Mouse (Mus musculus) neural tube, embryonic 12.5 days (tissue): Measurements from ENCODE around the gene Tmem33. TPM values are rescaled to one million over a fixed set of nuclear protein-coding genes. Genes with fewer than 3 reads are reported as not detected.

Source experiments
- ATAC-seq: fragments of 200-750 bp; cut with Nextera tagmentation; 2 replicates; pipeline ENCODE4 v1.8.0; 2017; ENCODE audit warnings: low read depth, mild to moderate bottlenecking, moderate TSS enrichment, moderate library complexity; ENCODE audit not compliant: low FRiP score
- H3K27ac ChIP-seq: fragments of 300-500 bp; sonication (generic); 2 replicates; pipeline ENCODE4 v1.5.1; 2016
- H3K27me3 ChIP-seq: fragments of 300-500 bp; sonication (generic); replicated peaks from 2 replicates; pipeline ENCODE4 v1.6.1; 2016; ENCODE audit warnings: mild to moderate bottlenecking
- H3K36me3 ChIP-seq: fragments of 300-500 bp; sonication (generic); 2 replicates; pipeline ENCODE4 v1.6.1; 2016; ENCODE audit warnings: mild to moderate bottlenecking
- H3K4me1 ChIP-seq: fragments of 300-500 bp; sonication (generic); 2 replicates; pipeline ENCODE4 v1.6.1; 2016
- H3K4me2 ChIP-seq: fragments of 300-500 bp; sonication (generic); replicated peaks from 2 replicates; pipeline ENCODE4 v1.6.1; 2016; ENCODE audit warnings: mild to moderate bottlenecking
- H3K4me3 ChIP-seq: fragments of 300-500 bp; sonication (generic); 2 replicates; pipeline ENCODE4 v1.5.1; 2016
- H3K9ac ChIP-seq: fragments of 300-500 bp; sonication (generic); 2 replicates; pipeline ENCODE4 v1.6.1; 2016; ENCODE audit warnings: mild to moderate bottlenecking
- H3K9me3 ChIP-seq: fragments of 300-500 bp; sonication (generic); 2 replicates; pipeline ENCODE4 v1.6.1; 2016; ENCODE audit warnings: mild to moderate bottlenecking
- WGBS: fragments of 180-500 bp; shearing (Covaris S2); methylation state at CpG from one replicate; pipeline ENCODE4 v1.1.7; 2016; 5-methylcytosine and 5-hydroxymethylcytosine counted together
- polyA plus RNA-seq: library from polyadenylated mRNA; unstranded; fragments of >200 nt; fragmentation: Nextera tagmentation; extraction: Ambion mirVana; gene quantifications from 2 replicates; pipeline ENCODE4 v1.2.1, GENCODE M21; 2016

The Tmem33 gene
- polyA plus RNA-seq, 1 experiment from 2014 or later, result 94.6 TPM

DNA sequence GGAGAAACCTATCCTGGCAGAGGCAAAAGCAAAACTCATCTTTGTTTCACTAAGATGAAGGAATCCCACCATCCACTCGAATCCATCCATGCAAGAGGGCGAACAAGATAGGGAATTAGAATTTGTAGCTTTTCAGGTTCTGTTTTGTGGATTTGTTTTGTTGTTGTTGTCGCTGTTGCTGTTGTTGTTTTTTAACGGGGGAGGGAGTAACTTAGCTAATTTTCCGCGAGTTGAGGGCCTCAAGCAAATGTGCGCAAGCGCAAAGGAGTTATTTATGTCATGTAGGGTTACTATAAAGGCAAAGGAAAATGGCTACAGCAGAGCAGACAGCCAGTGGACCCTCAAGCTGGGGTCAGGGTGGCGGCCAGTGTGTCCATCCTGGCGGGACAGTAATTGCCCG, 33.1 kb upstream of the Tmem33 start:
- H3K9me3 ChIP-seq, result peaks cover 4% of the 10 kb centered on the region; the same call in 1 of the 2 replicates
- H3K27me3 ChIP-seq, result peaks cover 93% of the 10 kb centered on the region
- H3K4me1 ChIP-seq, result peaks cover 28% of the 10 kb centered on the region
- no peak for ATAC-seq
- WGBS, result 4% methylated on average over 11 of the region's 11 CpGs
- no peak overlapping the region for H3K4me2 ChIP-seq
- no peak overlapping the region for H3K4me3 ChIP-seq
- H3K27ac ChIP-seq, result no peak overlapping the region
- no peak overlapping the region for H3K9ac ChIP-seq
- H3K36me3 ChIP-seq, result no peaks in the 10 kb centered on the region

DNA sequence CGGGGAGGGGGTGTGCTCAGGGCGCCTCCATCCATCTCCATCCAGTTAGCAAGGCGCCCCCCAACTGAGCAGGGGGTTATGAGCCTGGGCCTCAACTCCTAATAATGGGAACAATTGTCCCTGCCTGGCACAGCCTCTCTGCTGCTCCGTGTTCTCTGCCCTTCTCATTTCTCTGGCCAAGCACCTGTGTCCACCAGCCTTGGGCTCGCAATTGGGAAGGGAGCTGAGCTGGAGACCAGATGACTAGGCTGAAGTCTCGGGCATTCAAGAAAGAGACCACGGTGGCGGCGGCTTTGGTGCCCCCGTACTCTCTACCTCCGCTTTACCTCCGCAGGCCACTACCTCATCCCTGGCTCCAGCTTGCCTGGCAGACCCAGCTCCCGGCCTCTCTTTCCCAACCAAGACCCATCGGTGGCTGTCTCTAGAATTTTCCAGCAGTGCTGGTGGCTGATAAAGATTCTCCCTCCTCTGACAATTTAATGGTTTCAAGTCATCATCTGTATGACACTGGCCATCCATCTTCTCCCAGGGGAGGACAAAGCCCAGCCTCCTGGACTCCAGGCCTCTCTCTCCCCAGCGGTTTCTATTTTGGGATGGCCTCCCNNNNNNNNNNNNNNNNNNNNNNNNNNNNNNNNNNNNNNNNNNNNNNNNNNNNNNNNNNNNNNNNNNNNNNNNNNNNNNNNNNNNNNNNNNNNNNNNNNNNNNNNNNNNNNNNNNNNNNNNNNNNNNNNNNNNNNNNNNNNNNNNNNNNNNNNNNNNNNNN, 32.5 kb upstream of the Tmem33 start:
- Histone ChIP-seq H3K27me3 (peaks cover 95% of the 10 kb centered on the region), H3K4me2 (0 out of 2 replicates have a peak overlapping the region, but pooled peaks have one; percentile 16), H3K9me3 (peaks cover 4% of the 10 kb centered on the region; the same call in 1 of the 2 replicates), H3K27ac (no peak overlapping the region), H3K36me3 (no peaks in the 10 kb centered on the region), H3K9ac (no peak overlapping the region), H3K4me3 (no peak overlapping the region), H3K4me1 (peaks cover 23% of the 10 kb centered on the region)
- WGBS, result under 1% methylated on average over 15 of the region's 15 CpGs
- ATAC-seq, result no peak; the same call in 1 of the 2 replicates

DNA sequence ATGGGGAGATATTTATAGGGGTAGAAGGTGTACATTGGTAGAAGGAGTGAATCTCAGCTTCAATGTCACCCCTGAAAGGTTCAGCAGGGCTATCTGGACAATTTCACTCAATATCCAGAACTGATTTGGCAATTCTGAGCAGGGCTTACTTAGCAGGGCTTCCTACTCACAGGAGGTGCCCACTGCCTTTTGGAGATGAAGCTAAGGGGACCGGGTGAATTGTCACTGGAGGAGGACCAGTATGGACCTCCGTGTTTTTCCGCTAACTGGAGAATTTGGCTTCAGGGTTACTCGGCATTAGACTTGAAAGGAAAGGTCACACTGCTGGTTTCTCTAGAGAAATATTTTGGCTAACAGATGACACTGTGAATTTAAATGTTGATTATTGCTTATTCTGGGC, 25.7 kb upstream of the Tmem33 start:
- Histone ChIP-seq H3K4me2 (no peak overlapping the region), H3K9me3 (no peaks in the 10 kb centered on the region), H3K27me3 (peaks cover 66% of the 10 kb centered on the region), H3K4me1 (peaks cover 12% of the 10 kb centered on the region), H3K36me3 (no peaks in the 10 kb centered on the region), H3K27ac (no peak overlapping the region), H3K9ac (no peak overlapping the region), H3K4me3 (no peak overlapping the region)
- ATAC-seq, result no peak
- 33% methylated on average over 4 of the region's 4 CpGs for WGBS

DNA sequence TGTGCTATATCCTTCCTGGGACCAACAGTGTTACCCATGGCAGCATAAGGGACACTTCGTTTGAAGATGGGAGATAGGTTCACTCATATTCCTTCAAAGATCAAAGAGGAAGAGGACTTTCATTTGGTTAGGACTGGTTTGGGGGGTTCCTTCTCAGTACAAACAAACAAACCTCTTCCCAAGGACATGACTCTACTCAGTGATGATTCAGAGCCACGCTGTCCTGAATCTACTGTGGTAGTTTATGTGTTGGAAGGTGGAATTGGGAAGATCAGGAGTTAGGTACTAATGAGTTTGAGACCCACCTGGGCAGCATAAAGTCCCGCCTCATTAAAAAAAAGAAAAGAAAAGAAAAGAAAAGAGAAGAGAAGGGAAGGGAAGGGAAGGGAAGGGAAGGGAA, 24.9 kb upstream of the Tmem33 start:
- 62% methylated on average over 3 of the region's 3 CpGs for WGBS
- no peak for ATAC-seq
- H3K27me3 ChIP-seq, result peaks cover 59% of the 10 kb centered on the region
- no peak overlapping the region for H3K9ac ChIP-seq
- H3K27ac ChIP-seq, result no peak overlapping the region
- H3K9me3 ChIP-seq, result no peaks in the 10 kb centered on the region
- H3K4me2 ChIP-seq, result no peak overlapping the region
- H3K4me1 ChIP-seq, result peaks cover 8% of the 10 kb centered on the region
- H3K36me3 ChIP-seq, result no peaks in the 10 kb centered on the region
- H3K4me3 ChIP-seq, result no peak overlapping the region

DNA sequence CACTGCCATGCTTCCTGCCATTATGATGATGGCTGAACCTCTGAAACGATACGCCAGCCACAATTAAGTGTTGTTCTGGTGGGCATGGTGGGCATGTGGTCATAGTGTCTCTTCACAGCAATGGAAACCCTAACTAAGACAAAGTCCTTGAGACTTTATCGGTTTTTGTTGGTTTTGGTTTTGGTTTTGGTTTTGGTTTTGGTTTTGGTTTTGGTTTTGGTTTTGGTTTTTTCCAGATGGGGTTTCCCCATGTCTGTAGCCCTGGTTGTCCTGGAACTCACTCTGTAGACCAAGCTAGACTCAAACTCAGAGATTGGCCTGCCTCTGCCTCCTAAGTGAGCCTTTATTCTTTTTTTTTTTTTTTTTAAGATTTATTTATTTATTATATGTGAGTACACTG, 23.8 kb upstream of the Tmem33 start:
- no peak overlapping the region for H3K4me2 ChIP-seq
- no peak overlapping the region for H3K4me3 ChIP-seq
- H3K9ac ChIP-seq, result no peak overlapping the region
- 90% methylated on average over 3 of the region's 3 CpGs for whole genome bisulfite sequencing
- no peak overlapping the region for H3K27ac ChIP-seq
- no peaks in the 10 kb centered on the region for H3K36me3 ChIP-seq
- ATAC-seq, result no peak
- no peaks in the 10 kb centered on the region for H3K9me3 ChIP-seq
- peaks cover 47% of the 10 kb centered on the region for H3K27me3 ChIP-seq
- H3K4me1 ChIP-seq, result no peaks in the 10 kb centered on the region

DNA sequence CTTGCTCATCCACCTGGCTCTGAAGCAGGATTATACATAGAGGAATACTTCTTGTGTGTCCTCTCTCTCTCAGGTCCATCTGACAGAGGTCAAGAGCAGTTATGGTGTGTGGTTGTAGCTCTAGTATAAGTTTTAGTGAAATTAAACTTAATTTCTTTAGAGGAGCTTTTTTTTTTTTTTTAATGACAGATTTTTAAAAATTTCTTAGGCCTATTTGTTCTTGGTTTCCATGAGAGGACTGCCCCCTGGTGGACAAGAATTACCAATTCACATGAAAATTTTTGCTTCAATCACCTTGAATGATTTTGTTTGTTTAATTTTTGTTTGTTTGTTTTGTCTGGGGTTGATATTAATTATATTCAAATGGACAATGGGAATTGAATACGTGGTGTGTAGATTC, 22.1 kb upstream of the Tmem33 start:
- Histone ChIP-seq H3K9ac (no peak overlapping the region), H3K27ac (no peak overlapping the region), H3K9me3 (no peaks in the 10 kb centered on the region), H3K4me3 (no peak overlapping the region), H3K36me3 (no peaks in the 10 kb centered on the region), H3K4me1 (no peaks in the 10 kb centered on the region), H3K4me2 (no peak overlapping the region), H3K27me3 (peaks cover 33% of the 10 kb centered on the region)
- 4% methylated on average over 1 of the region's 1 CpGs for WGBS
- ATAC-seq, result no peak

DNA sequence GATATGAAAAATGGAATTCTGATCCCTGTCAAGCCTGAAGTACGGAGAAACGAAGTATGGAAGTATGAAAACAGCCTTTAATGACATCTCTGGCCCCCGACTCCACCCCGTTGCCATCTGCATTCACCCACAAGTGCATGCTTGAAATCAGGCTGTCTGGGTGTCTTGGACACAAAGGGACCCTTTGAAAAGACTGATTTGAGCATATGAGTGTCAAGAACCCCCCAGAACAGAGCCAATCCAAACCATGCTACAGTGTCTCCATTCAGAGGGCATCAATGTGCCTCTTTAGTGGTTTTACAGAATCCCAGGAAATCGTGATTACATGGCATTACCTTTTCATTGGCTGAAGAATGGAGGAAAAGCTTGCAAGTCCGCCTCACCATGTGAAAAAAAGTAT, 18.7 kb upstream of the Tmem33 start:
- Histone ChIP-seq H3K4me2 (no peak overlapping the region), H3K27me3 (peaks cover 6% of the 10 kb centered on the region; the same call in 1 of the 2 replicates), H3K36me3 (no peaks in the 10 kb centered on the region), H3K9me3 (no peaks in the 10 kb centered on the region), H3K4me1 (no peaks in the 10 kb centered on the region), H3K27ac (no peak overlapping the region), H3K9ac (no peak overlapping the region), H3K4me3 (no peak overlapping the region)
- ATAC-seq, result 0 out of 2 replicates have a peak, but pooled peaks have one; percentile 44
- WGBS, result 47% methylated on average over 6 of the region's 6 CpGs

DNA sequence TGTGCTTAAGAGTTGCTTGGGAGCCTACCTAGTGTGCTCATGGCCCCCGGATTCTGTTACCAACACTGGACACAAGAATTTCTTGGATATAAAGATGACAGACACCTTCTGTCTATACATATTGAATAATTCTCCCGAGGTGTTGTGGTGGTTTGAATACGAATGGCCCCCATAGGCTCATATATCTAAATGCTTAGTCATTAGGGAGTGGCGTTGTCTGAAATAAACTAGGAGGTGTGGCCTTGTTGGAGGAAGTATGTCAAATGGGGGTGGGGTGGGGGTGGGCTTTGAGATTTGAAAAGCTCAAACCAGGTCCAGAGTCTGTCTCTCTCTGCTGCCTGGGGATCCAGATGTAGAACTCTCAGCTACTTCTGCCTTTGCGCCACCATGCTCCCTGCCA, 17.1 kb upstream of the Tmem33 start:
- Histone ChIP-seq H3K27ac (no peak overlapping the region), H3K9me3 (no peaks in the 10 kb centered on the region), H3K9ac (no peak overlapping the region), H3K4me2 (no peak overlapping the region), H3K4me3 (no peak overlapping the region), H3K27me3 (peaks cover 3% of the 10 kb centered on the region; the same call in 1 of the 2 replicates), H3K36me3 (no peaks in the 10 kb centered on the region), H3K4me1 (no peaks in the 10 kb centered on the region)
- no peak for ATAC-seq
- 90% methylated on average over 5 of the region's 5 CpGs for WGBS

DNA sequence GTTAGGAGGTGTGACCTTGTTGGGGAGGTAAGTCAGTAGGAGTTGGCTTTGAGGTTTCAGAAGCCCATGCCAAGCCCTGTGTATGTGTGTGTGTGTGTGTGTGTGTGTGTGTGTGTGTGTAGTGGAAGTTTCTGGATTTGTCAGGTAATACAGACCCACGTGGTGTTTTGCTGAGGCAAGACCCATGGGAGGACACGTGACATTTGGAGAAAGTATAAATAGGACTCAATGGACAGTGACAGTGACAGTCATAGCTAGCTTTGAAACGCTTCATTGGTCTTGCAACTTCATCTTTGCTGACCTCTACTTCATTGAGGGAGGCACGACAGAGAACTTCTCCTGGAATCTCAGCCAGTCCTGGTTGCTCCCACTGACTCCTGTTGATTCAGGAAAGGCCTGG, 8.1 kb upstream of the Tmem33 start:
- no peak overlapping the region for H3K9ac ChIP-seq
- H3K4me2 ChIP-seq, result no peak overlapping the region
- no peak for ATAC-seq
- WGBS, result 89% methylated on average over 4 of the region's 4 CpGs
- no peaks in the 10 kb centered on the region for H3K9me3 ChIP-seq
- no peak overlapping the region for H3K4me3 ChIP-seq
- H3K4me1 ChIP-seq, result no peaks in the 10 kb centered on the region
- H3K27me3 ChIP-seq, result no peaks in the 10 kb centered on the region
- H3K36me3 ChIP-seq, result no peaks in the 10 kb centered on the region
- H3K27ac ChIP-seq, result no peak overlapping the region

DNA sequence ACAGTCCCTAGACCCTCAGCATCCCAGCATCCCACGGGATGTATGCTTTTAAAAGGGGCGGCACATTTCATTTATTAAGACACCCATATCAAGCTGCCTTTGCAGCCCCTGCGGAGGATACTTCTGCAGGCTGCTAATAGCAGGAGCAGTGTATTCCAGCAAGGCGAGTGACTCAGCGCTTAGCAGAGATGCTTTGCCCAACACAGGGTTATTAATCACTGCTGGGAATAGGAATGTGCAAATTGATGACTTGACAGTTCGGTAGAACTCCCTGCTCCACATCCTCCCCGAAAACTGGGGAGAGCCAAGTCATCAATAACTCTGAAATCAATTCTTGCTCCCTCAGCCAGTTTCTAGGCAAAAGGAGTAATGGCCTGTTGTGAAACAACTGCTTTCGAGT, 4.7 kb upstream of the Tmem33 start:
- 71% methylated on average over 8 of the region's 8 CpGs for WGBS

DNA sequence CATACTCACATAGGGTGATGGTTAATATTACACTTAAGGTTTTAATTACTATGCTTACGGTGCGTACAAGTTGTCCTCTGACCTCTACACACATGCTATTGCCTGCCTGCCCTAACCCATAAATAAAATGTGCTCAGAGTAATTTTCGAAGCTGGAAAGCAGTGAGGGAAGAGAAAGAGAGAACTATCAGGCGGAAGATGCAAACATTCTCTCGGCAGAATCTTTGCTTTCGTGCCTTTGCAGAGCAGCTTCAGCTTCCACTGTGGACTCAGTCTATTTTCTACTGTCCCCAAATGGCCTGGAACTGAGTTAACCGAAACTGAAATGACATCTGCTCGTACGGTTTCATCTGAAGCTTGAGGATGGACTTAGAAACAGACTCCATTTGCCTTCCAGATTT, 1.9 kb upstream of the Tmem33 start:
- peaks cover 12% of the 10 kb centered on the region; the same call in 1 of the 2 replicates for H3K4me1 ChIP-seq
- 89% methylated on average over 9 of the region's 9 CpGs for WGBS
- H3K27me3 ChIP-seq, result no peaks in the 10 kb centered on the region
- 0 out of 2 replicates have a peak, but pooled peaks cover 5% of the 10 kb centered on the region for H3K36me3 ChIP-seq
- H3K9ac ChIP-seq, result no peak overlapping the region
- no peak overlapping the region for H3K27ac ChIP-seq
- ATAC-seq, result no peak
- H3K9me3 ChIP-seq, result no peaks in the 10 kb centered on the region
- H3K4me2 ChIP-seq, result no peak overlapping the region
- no peak overlapping the region for H3K4me3 ChIP-seq

More for the DNA sequence above, 4.7 kb upstream of the Tmem33 start:
- Histone ChIP-seq H3K4me3 (no peak overlapping the region), H3K27ac (no peak overlapping the region), H3K27me3 (no peaks in the 10 kb centered on the region), H3K9me3 (no peaks in the 10 kb centered on the region), H3K36me3 (no peaks in the 10 kb centered on the region), H3K4me2 (no peak overlapping the region), H3K4me1 (no peaks in the 10 kb centered on the region), H3K9ac (no peak overlapping the region)
- ATAC-seq, result no peak

DNA sequence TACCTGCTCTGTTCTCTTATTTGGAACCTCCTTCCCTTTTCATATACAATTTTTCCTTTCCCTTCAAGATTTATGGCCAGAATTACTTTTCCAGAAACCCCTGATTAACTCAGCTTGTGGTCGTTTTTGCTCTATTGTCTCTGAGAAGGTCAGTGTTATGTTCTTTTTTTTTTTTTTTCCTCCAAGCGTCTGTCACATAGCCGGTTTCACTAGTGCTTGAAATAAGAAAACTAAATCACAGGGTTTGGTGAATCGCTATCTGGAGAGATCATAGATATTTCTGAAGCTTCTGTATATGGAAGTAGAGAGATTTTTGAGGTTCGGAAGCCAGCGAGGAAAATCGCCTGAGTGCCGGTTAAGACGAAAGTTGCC, 220 bp upstream of the Tmem33 start:
- ATAC-seq, result peak; percentile 34; the same call in 1 of the 2 replicates
- H3K4me1 ChIP-seq, result peaks cover 12% of the 10 kb centered on the region; the same call in 1 of the 2 replicates
- under 1% methylated on average over 9 of the region's 9 CpGs for WGBS
- peak overlapping the region; percentile 89 for H3K4me3 ChIP-seq
- H3K4me2 ChIP-seq, result peak overlapping the region; percentile 69
- no peaks in the 10 kb centered on the region for H3K9me3 ChIP-seq
- H3K9ac ChIP-seq, result 0 out of 2 replicates have a peak overlapping the region, but pooled peaks have one; percentile 33
- H3K27ac ChIP-seq, result no peak overlapping the region
- H3K27me3 ChIP-seq, result no peaks in the 10 kb centered on the region
- H3K36me3 ChIP-seq, result peaks cover 20% of the 10 kb centered on the region

DNA sequence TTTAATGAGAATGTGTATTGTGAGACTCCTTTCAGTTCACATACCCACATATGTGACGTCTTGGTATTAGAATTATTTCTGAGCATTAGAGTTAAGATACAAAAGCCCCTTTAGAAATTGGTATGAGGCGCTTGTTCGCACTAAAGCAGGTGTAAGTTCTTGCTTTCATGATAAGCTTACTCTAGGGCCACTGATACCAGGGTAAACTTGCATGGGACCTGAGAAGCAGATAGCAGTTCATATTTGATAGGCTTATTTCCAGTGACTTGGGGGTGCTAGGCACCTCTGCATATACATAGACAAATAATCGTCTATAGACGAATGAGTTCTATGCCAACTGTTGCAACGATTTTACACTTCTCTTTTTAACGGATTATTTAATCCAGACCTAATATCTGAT, 2.6 kb downstream of the Tmem33 start:
- Histone ChIP-seq H3K27ac (no peak overlapping the region), H3K9me3 (no peaks in the 10 kb centered on the region), H3K27me3 (no peaks in the 10 kb centered on the region), H3K4me1 (peaks cover 12% of the 10 kb centered on the region; the same call in 1 of the 2 replicates), H3K9ac (no peak overlapping the region), H3K4me3 (no peak overlapping the region), H3K36me3 (peaks cover 44% of the 10 kb centered on the region), H3K4me2 (no peak overlapping the region)
- no peak for ATAC-seq
- 96% methylated on average over 7 of the region's 7 CpGs for WGBS
